In genomic region chr5:113365921-113366320, GRCm38 (mm10) we compare ENCODE assay signal across 9 mouse cellular contexts. TPM values are rescaled to one million over a fixed set of nuclear protein-coding genes. Genes with fewer than 3 reads are reported as not detected.
DNase-seq lines count a peak whose midpoint lies in the region; ATAC-seq and TF ChIP-seq lines count a peak whose summit lies in the region.
"Had no signal": no experiment of that assay in that cellular context is flagged by ENCODE, and none has a peak within 500 bp of the region (broad histone marks: within the 10 kb centered on the region; RNA-seq: fewer than 3 reads in every experiment).

No protein-coding gene starts in this region.

- H3K9me3 ChIP-seq in heart, embryonic 11.5 days (replicated peaks; ENCODE audit: control insufficient read depth, low read length) = no peaks in the 10 kb centered on the region
- H3K9me3 ChIP-seq in forebrain, embryonic 15.5 days = no peaks in the 10 kb centered on the region
- H3K9me3 ChIP-seq in hindbrain, embryonic 14.5 days (ENCODE audit: control insufficient read depth, low read length) = no peaks in the 10 kb centered on the region
- no peaks in the 10 kb centered on the region for H3K9me3 ChIP-seq in midbrain, embryonic 11.5 days (ENCODE audit: control insufficient read depth, low read length)

- H3K27ac ChIP-seq in heart, embryonic 11.5 days (ENCODE audit: low read depth, low read length) = no peak overlapping the region
- no peak overlapping the region for H3K27ac ChIP-seq in forebrain, embryonic 15.5 days (replicated peaks)
- no peak overlapping the region for H3K27ac ChIP-seq in hindbrain, embryonic 14.5 days
- H3K27ac ChIP-seq in left cerebral cortex, adult 2 months = no peak overlapping the region
- no peak overlapping the region for H3K27ac ChIP-seq in midbrain, embryonic 11.5 days (ENCODE audit: low read depth, low read length)

- peak; percentile 97 for TF ChIP-seq CTCF in left cerebral cortex, adult 2 months (IDR thresholded peaks at IDR 0.05)

- intact Hi-C loops in left cerebral cortex, adult 2 months (cut with DNase I) = loop anchor here (1.0 to 10.0 kb wide), 5 partner anchors 101 to 589 kb away; no protein-coding TSS in a partner anchor

- no peaks in the 10 kb centered on the region for H3K36me3 ChIP-seq in heart, embryonic 11.5 days (ENCODE audit: control insufficient read depth, insufficient read depth, low read length)
- no peaks in the 10 kb centered on the region for H3K36me3 ChIP-seq in forebrain, embryonic 15.5 days
- H3K36me3 ChIP-seq in hindbrain, embryonic 14.5 days (replicated peaks; ENCODE audit: control insufficient read depth, insufficient read depth) = no peaks in the 10 kb centered on the region
- no peaks in the 10 kb centered on the region for H3K36me3 ChIP-seq in midbrain, embryonic 11.5 days (ENCODE audit: control insufficient read depth, insufficient read depth, low read length)

- ATAC-seq in heart, embryonic 11.5 days (replicated peaks; ENCODE audit: insufficient number of reproducible peaks, low FRiP score, low TSS enrichment) = no peak
- ATAC-seq in forebrain, embryonic 15.5 days (replicated peaks) = peak; percentile 64; the same call in 1 of the 2 replicates
- ATAC-seq in hindbrain, embryonic 14.5 days (ENCODE audit: low FRiP score) = peak; percentile 65; the same call in 1 of the 2 replicates
- 0 out of 2 replicates have a peak, but pooled peaks have one; percentile 42 for ATAC-seq in midbrain, embryonic 11.5 days (ENCODE audit: low FRiP score)

- no peak overlapping the region for H3K9ac ChIP-seq in heart, embryonic 11.5 days (ENCODE audit: low read depth, low read length)
- H3K9ac ChIP-seq in forebrain, embryonic 15.5 days (replicated peaks) = no peak overlapping the region
- no peak overlapping the region for H3K9ac ChIP-seq in hindbrain, embryonic 14.5 days
- no peak overlapping the region for H3K9ac ChIP-seq in midbrain, embryonic 11.5 days (ENCODE audit: low read length)

- no peaks in the 10 kb centered on the region for H3K4me1 ChIP-seq in heart, embryonic 11.5 days (ENCODE audit: control insufficient read depth, insufficient read depth, low read length)
- H3K4me1 ChIP-seq in forebrain, embryonic 15.5 days = 0 out of 2 replicates have a peak, but pooled peaks cover 2% of the 10 kb centered on the region
- H3K4me1 ChIP-seq in hindbrain, embryonic 14.5 days (replicated peaks; ENCODE audit: control insufficient read depth, insufficient read depth, low read length) = no peaks in the 10 kb centered on the region
- H3K4me1 ChIP-seq in midbrain, embryonic 11.5 days (ENCODE audit: control insufficient read depth, insufficient read depth, low read length) = no peaks in the 10 kb centered on the region

- H3K27me3 ChIP-seq in heart, embryonic 11.5 days (ENCODE audit: control insufficient read depth, insufficient read depth, low read length) = peaks cover 14% of the 10 kb centered on the region
- H3K27me3 ChIP-seq in forebrain, embryonic 15.5 days = no peaks in the 10 kb centered on the region
- 0 out of 2 replicates have a peak, but pooled peaks cover 2% of the 10 kb centered on the region for H3K27me3 ChIP-seq in hindbrain, embryonic 14.5 days (ENCODE audit: control insufficient read depth, insufficient read depth, low read length)
- no peaks in the 10 kb centered on the region for H3K27me3 ChIP-seq in midbrain, embryonic 11.5 days (ENCODE audit: control insufficient read depth, insufficient read depth, low read length)

- H3K4me2 ChIP-seq in heart, embryonic 11.5 days = no peak overlapping the region
- no peak overlapping the region for H3K4me2 ChIP-seq in forebrain, embryonic 15.5 days (replicated peaks)
- H3K4me2 ChIP-seq in hindbrain, embryonic 14.5 days (replicated peaks) = no peak overlapping the region
- no peak overlapping the region for H3K4me2 ChIP-seq in midbrain, embryonic 11.5 days

- no peak overlapping the region for H3K4me3 ChIP-seq in heart, embryonic 11.5 days (ENCODE audit: low read depth, low read length)
- no peak overlapping the region for H3K4me3 ChIP-seq in forebrain, embryonic 15.5 days
- no peak overlapping the region for H3K4me3 ChIP-seq in hindbrain, embryonic 14.5 days (replicated peaks; ENCODE audit: low read length)
- H3K4me3 ChIP-seq in left cerebral cortex, adult 2 months = no peak overlapping the region
- no peak overlapping the region for H3K4me3 ChIP-seq in midbrain, embryonic 11.5 days (ENCODE audit: low read depth, low read length)
- H3K4me3 ChIP-seq: myocyte had no signal

- WGBS in heart, embryonic 11.5 days (ENCODE audit: insufficient replicate concordance) = 5% methylated on average over 20 of the region's 20 CpGs
- 2% methylated on average over 20 of the region's 20 CpGs for WGBS in forebrain, embryonic 15.5 days
- WGBS in hindbrain, embryonic 14.5 days = 3% methylated on average over 20 of the region's 20 CpGs
- 5% methylated on average over 20 of the region's 20 CpGs for WGBS in midbrain, embryonic 11.5 days

- DNase-seq in heart, adult 11 months = peak; percentile 91
- peak; percentile 82 for DNase-seq in cerebellum, adult 11-12 months
- DNase-seq in hindbrain, embryonic 14.5 days (ENCODE audit: low spot score) = peak; percentile 93
- peak; percentile 83 to 88 for DNase-seq in left cerebral cortex, adult 2 months (ENCODE audit: extremely low spot score in 1 of 2, low spot score in 2 of 2)
- peak; percentile 99 for DNase-seq in midbrain, embryonic 11.5 days (ENCODE audit: low spot score, missing footprints)
- peak; percentile 41 for DNase-seq in skeletal muscle tissue, adult 2 months (ENCODE audit: low read depth, low spot score)

RNA-seq across cellular contexts. Expression of gene Aym1, which starts 8.8 kb away (rescaled TPM):
- not detected in 2 replicates for polyA plus RNA-seq in heart, embryonic 11.5 days (2014; fragmentation: Nextera tagmentation; extraction: Ambion mirVana)
- not detected in 2 replicates for polyA plus RNA-seq in forebrain, embryonic 15.5 days (2015; fragmentation: Nextera tagmentation; extraction: Ambion mirVana)
- polyA plus RNA-seq in hindbrain, embryonic 14.5 days (2014; fragmentation: Nextera tagmentation; extraction: Ambion mirVana) = not detected in 2 replicates
- not detected for total RNA-seq in left cerebral cortex, adult 2 months (2021)
- polyA plus RNA-seq in midbrain, embryonic 11.5 days (2014; fragmentation: Nextera tagmentation; extraction: Ambion mirVana) = not detected in 2 replicates
- polyA plus RNA-seq: myocyte had no signal

RNA-seq across cellular contexts. Expression of gene Sgsm1, which starts 55.3 kb away (rescaled TPM):
- 2.6 and 3.5 TPM in 2 replicates for polyA plus RNA-seq in heart, embryonic 11.5 days (2014; fragmentation: Nextera tagmentation; extraction: Ambion mirVana)
- 14.7 and 15.7 TPM in 2 replicates for polyA plus RNA-seq in forebrain, embryonic 15.5 days (2015; fragmentation: Nextera tagmentation; extraction: Ambion mirVana)
- polyA plus RNA-seq in hindbrain, embryonic 14.5 days (2014; fragmentation: Nextera tagmentation; extraction: Ambion mirVana) = 14.8 and 15.0 TPM in 2 replicates
- total RNA-seq in left cerebral cortex, adult 2 months (2021) = 100 to 1,000 TPM; 175 to 185 TPM
- polyA plus RNA-seq in midbrain, embryonic 11.5 days (2014; fragmentation: Nextera tagmentation; extraction: Ambion mirVana) = 10.8 TPM in 2 replicates

Comparison
In these comparisons a context has a peak if more than half of its experiments do, and no peak if none do; other contexts are left out.
1. DNase-seq: peak in every context shown above with its lines; median percentile 99 in midbrain, embryonic 11.5 days; 93 in hindbrain, embryonic 14.5 days; 91 in heart, adult 11 months; 86 in left cerebral cortex, adult 2 months; 82 in cerebellum, adult 11-12 months; 41 in skeletal muscle tissue, adult 2 months.